Mouse (Mus musculus): Measurements from ENCODE around the gene Cx3cr1. TPM values are rescaled to one million over a fixed set of nuclear protein-coding genes. Genes with fewer than 3 reads are reported as not detected.

Cx3cr1 gene
- total and polyA plus RNA-seq, 3 experiments: 1.2 to 4.4 (median 3.7) TPM

- intact Hi-C loops (cut with DNase I): no loop called here
- Histone ChIP-seq H3K9ac (ENCODE audit: low read depth, low read length) (no peak overlapping the region), H3K36me3 (ENCODE audit: control insufficient read depth, insufficient read depth, low read length) (no peaks in the 10 kb centered on the region), H3K27me3 (ENCODE audit: control insufficient read depth, insufficient read depth, low read length) (no peaks in the 10 kb centered on the region), H3K4me3 (no peak overlapping the region), H3K79me2 (replicated peaks; ENCODE audit: control insufficient read depth, insufficient read depth, low read length) (no peaks in the 10 kb centered on the region), H3K27ac (no peak overlapping the region), H3K4me1 (ENCODE audit: control insufficient read depth, insufficient read depth, low read length) (no peaks in the 10 kb centered on the region)
- no peak for TF ChIP-seq EP300 (IDR thresholded peaks at IDR 0.05; ENCODE audit: insufficient read depth, low read depth, low read length)
- TF ChIP-seq CTCF (IDR thresholded peaks at IDR 0.05): peak; percentile 24; the same call in 1 of the 2 replicates
- 81% methylated on average over 7 of the region's 7 CpGs for WGBS
- no peak for DNase-seq
These were observed 19.4 kb upstream of the Cx3cr1 start for GRCm38 (mm10) chr9:120089125-120089524.

GRCm38 (mm10) chr9:120084406-120084805, 14.7 kb upstream of the Cx3cr1 start:
- H3K4me1 ChIP-seq (ENCODE audit: control insufficient read depth, insufficient read depth, low read length): no peaks in the 10 kb centered on the region
- intact Hi-C loops (cut with DNase I): no loop called here
- TF ChIP-seq EP300 (IDR thresholded peaks at IDR 0.05; ENCODE audit: insufficient read depth, low read depth, low read length): no peak
- TF ChIP-seq POLR2A (IDR thresholded peaks at IDR 0.05; ENCODE audit: insufficient read depth, low read depth, low read length): no peak
- TF ChIP-seq CTCF (IDR thresholded peaks at IDR 0.05): no peak
- no peak overlapping the region for H3K4me3 ChIP-seq
- DNase-seq: no peak
- H3K9ac ChIP-seq (ENCODE audit: low read depth, low read length): no peak overlapping the region
- H3K36me3 ChIP-seq (ENCODE audit: control insufficient read depth, insufficient read depth, low read length): no peaks in the 10 kb centered on the region
- no peaks in the 10 kb centered on the region for H3K27me3 ChIP-seq (ENCODE audit: control insufficient read depth, insufficient read depth, low read length)
- no peak overlapping the region for H3K27ac ChIP-seq
- no peaks in the 10 kb centered on the region for H3K79me2 ChIP-seq (replicated peaks; ENCODE audit: control insufficient read depth, insufficient read depth, low read length)
- WGBS: 79% methylated on average over 9 of the region's 9 CpGs

- no peaks in the 10 kb centered on the region for H3K27me3 ChIP-seq (ENCODE audit: control insufficient read depth, insufficient read depth, low read length)
- no peaks in the 10 kb centered on the region for H3K79me2 ChIP-seq (replicated peaks; ENCODE audit: control insufficient read depth, insufficient read depth, low read length)
- no peak overlapping the region for H3K27ac ChIP-seq
- no peak overlapping the region for H3K9ac ChIP-seq (ENCODE audit: low read depth, low read length)
- no peak overlapping the region for H3K4me3 ChIP-seq
- no peak for DNase-seq
- no peaks in the 10 kb centered on the region for H3K4me1 ChIP-seq (ENCODE audit: control insufficient read depth, insufficient read depth, low read length)
- intact Hi-C loops (cut with DNase I): no loop called here
- no peak for TF ChIP-seq POLR2A (IDR thresholded peaks at IDR 0.05; ENCODE audit: insufficient read depth, low read depth, low read length)
- H3K36me3 ChIP-seq (ENCODE audit: control insufficient read depth, insufficient read depth, low read length): no peaks in the 10 kb centered on the region
- WGBS: 74% methylated on average over 18 of the region's 18 CpGs
These were observed 13.6 kb upstream of the Cx3cr1 start for GRCm38 (mm10) chr9:120083158-120083894.

GRCm38 (mm10) chr9:120082691-120083090, 13.0 kb upstream of the Cx3cr1 start:
- H3K79me2 ChIP-seq (replicated peaks; ENCODE audit: control insufficient read depth, insufficient read depth, low read length): no peaks in the 10 kb centered on the region
- H3K27ac ChIP-seq: no peak overlapping the region
- H3K27me3 ChIP-seq (ENCODE audit: control insufficient read depth, insufficient read depth, low read length): no peaks in the 10 kb centered on the region
- WGBS: 79% methylated on average over 4 of the region's 4 CpGs
- no peak overlapping the region for H3K9ac ChIP-seq (ENCODE audit: low read depth, low read length)
- no peaks in the 10 kb centered on the region for H3K4me1 ChIP-seq (ENCODE audit: control insufficient read depth, insufficient read depth, low read length)
- no peaks in the 10 kb centered on the region for H3K36me3 ChIP-seq (ENCODE audit: control insufficient read depth, insufficient read depth, low read length)
- TF ChIP-seq CTCF (IDR thresholded peaks at IDR 0.05): no peak
- no peak for TF ChIP-seq EP300 (IDR thresholded peaks at IDR 0.05; ENCODE audit: insufficient read depth, low read depth, low read length)
- no peak for TF ChIP-seq POLR2A (IDR thresholded peaks at IDR 0.05; ENCODE audit: insufficient read depth, low read depth, low read length)
- H3K4me3 ChIP-seq: no peak overlapping the region
- no peak for DNase-seq
- intact Hi-C loops (cut with DNase I): no loop called here

- no peaks in the 10 kb centered on the region for H3K4me1 ChIP-seq (ENCODE audit: control insufficient read depth, insufficient read depth, low read length)
- H3K27ac ChIP-seq: no peak overlapping the region
- no peak for TF ChIP-seq POLR2A (IDR thresholded peaks at IDR 0.05; ENCODE audit: insufficient read depth, low read depth, low read length)
- TF ChIP-seq EP300 (IDR thresholded peaks at IDR 0.05; ENCODE audit: insufficient read depth, low read depth, low read length): no peak
- TF ChIP-seq CTCF (IDR thresholded peaks at IDR 0.05): no peak
- 72% methylated on average over 5 of the region's 5 CpGs for WGBS
- no peak overlapping the region for H3K9ac ChIP-seq (ENCODE audit: low read depth, low read length)
- no peak for DNase-seq
- intact Hi-C loops (cut with DNase I): no loop called here
- H3K36me3 ChIP-seq (ENCODE audit: control insufficient read depth, insufficient read depth, low read length): no peaks in the 10 kb centered on the region
- H3K79me2 ChIP-seq (replicated peaks; ENCODE audit: control insufficient read depth, insufficient read depth, low read length): no peaks in the 10 kb centered on the region
- H3K4me3 ChIP-seq: no peak overlapping the region
- H3K27me3 ChIP-seq (ENCODE audit: control insufficient read depth, insufficient read depth, low read length): no peaks in the 10 kb centered on the region
These were observed 12.3 kb upstream of the Cx3cr1 start for GRCm38 (mm10) chr9:120081967-120082366.

DNA sequence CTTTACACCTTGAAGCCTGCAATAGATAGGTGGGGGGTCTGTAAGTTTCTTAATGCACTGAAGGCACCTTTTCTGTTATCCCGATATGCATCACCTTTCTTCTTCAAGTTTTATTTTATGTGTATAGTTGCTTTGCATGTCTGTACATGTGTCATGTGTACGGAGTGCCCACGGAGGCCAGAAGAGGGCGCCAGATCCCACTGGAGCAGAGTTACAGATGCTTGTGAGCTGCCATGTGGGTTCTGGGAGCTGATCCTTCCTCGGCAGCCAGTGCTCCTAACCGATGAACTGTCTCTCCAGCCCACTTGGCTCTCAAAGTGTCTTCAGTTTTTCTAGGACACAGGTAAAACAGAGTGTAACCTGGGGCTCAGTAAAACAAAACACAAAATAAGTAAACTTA, 11.6 kb upstream of the Cx3cr1 start:
- 69% methylated on average over 6 of the region's 6 CpGs for WGBS
- no peaks in the 10 kb centered on the region for H3K4me1 ChIP-seq (ENCODE audit: control insufficient read depth, insufficient read depth, low read length)
- no peak overlapping the region for H3K27ac ChIP-seq
- H3K79me2 ChIP-seq (replicated peaks; ENCODE audit: control insufficient read depth, insufficient read depth, low read length): no peaks in the 10 kb centered on the region
- DNase-seq: no peak
- H3K27me3 ChIP-seq (ENCODE audit: control insufficient read depth, insufficient read depth, low read length): no peaks in the 10 kb centered on the region
- intact Hi-C loops (cut with DNase I): no loop called here
- TF ChIP-seq CTCF (IDR thresholded peaks at IDR 0.05) (peak; percentile 14; the same call in 1 of the 2 replicates), POLR2A (IDR thresholded peaks at IDR 0.05; ENCODE audit: insufficient read depth, low read depth, low read length) (no peak), EP300 (IDR thresholded peaks at IDR 0.05; ENCODE audit: insufficient read depth, low read depth, low read length) (no peak)
- H3K36me3 ChIP-seq (ENCODE audit: control insufficient read depth, insufficient read depth, low read length): no peaks in the 10 kb centered on the region
- no peak overlapping the region for H3K9ac ChIP-seq (ENCODE audit: low read depth, low read length)
- H3K4me3 ChIP-seq: no peak overlapping the region
